Mouse (Mus musculus) heart, adult 8-10 months (tissue): ENCODE results near the gene C130032M10Rik. TPM values are rescaled to one million over a fixed set of nuclear protein-coding genes. Genes with fewer than 3 reads are reported as not detected.
"Not testable (repeated sequence)": the region's sequence is repeated elsewhere in the genome, so short reads cannot be mapped to it uniquely, and the experiment has no call there.

Experiments
- DNase-seq: peaks from one replicate; pipeline ENCODE4 v3.0.0; 2022; ENCODE audit warnings: low spot score
- total RNA-seq, 4 experiments: library from RNA; stranded (reverse); gene quantifications; 2 replicates each; pipeline ENCODE4 v1.2.4; 2022

C130032M10Rik gene
- total RNA-seq, 4 experiments from 2014 or later = not detected

- no peak for DNase-seq
Observed at GRCm38 (mm10) chr9:114518812-114519477, 3.4 kb downstream of the C130032M10Rik start.

DNA sequence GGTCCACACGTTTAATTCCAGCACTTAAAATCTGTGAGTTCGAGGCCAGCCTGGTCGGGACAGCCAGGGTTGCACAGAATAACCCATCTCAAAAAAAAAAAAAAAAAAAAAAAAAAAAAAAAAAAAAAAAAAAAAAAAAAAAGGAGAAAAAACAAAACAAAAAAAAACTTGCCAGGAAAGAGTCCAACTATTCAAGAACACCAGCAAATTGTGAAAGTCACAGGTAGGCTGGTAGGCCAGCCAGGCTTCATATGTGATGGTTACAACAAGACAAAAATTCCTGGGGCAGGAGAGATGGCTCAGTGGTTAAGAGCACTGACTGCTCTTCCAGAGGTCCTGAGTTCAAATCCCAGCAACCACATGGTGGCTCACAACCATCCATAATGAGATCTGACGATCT, 5.0 kb downstream of the C130032M10Rik start:
- DNase-seq = not testable (repeated sequence)

- no peak for DNase-seq
Observed at GRCm38 (mm10) chr9:114522041-114522440, 6.5 kb downstream of the C130032M10Rik start.

GRCm38 (mm10) chr9:114522501-114522900, 7.0 kb downstream of the C130032M10Rik start:
- no peak for DNase-seq

- no peak for DNase-seq
Observed at GRCm38 (mm10) chr9:114525073-114525633, 9.7 kb downstream of the C130032M10Rik start.

- no peak for DNase-seq
Observed at GRCm38 (mm10) chr9:114525891-114526290, 10.4 kb downstream of the C130032M10Rik start.

DNA sequence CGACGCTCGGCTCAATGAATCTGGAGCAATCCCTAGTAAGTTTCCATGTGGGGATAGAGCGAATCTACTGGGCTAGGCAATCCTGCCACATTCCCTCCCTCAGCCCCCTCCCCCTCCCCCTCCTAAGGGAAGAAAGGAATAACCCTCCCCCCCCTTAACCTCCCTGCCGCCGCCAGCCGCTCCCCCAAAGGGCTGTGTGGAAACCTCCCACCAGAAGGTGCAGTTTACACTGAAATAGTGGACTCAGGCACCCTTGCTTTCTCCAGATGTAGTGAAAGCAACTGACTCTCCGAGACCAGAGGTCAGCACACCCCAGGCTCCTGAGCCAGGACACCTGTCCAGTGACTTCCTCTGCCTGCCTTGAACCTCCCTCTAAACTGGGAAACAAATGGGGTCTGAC, 11.1 kb downstream of the C130032M10Rik start:
- no peak for DNase-seq

GRCm38 (mm10) chr9:114527085-114527484, 11.6 kb downstream of the C130032M10Rik start:
- peak; percentile 51 for DNase-seq

DNA sequence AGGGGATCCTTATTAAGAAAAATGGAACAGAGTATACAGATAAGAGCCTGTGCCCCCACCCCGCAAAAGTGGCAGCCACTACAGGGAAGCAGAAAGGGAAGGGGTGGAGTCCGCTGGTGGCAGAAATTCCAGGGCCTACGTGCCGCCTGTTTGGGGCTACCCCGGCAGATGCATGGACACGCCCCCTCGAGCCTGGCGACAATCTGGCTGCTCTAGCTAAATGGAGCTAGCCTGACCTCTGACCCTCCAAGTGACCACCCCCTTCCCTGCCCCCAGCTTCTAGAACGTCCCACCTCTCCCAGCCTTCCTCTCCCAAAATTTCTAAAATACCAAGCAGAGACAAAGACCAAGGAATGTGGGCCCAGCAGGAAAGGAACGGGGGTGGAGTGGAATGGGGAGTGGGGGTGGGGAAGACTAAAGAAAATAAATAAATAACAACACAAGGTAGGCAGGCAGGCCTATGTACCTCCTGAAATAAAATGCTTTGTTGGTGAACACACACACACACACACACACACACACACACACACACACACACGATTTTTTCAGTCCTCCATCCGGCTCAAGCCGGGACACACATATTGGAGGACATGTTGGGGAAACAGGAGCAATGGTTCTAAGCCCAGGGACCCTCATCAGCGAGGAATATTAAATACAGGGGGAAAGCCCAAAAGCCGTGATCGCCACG, 12.6 kb downstream of the C130032M10Rik start:
- DNase-seq = no peak

DNA sequence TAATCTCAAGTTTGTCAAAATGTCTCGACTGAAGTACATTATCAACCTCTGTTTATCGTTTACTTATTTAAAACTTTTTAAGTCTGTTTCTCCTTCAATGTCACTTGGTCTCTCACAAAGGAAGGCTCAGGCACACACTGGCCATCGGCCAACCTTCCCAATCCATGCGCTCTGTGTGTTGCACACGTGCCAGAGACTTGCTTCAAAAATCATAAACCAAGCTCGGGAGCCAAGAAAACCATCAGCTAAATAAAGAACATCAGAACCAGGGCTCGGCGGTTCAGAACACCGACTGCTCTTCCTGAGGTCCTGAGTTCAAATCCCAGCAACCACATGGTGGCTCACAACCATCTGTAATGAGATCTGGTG, 13.2 kb downstream of the C130032M10Rik start:
- no peak for DNase-seq

DNA sequence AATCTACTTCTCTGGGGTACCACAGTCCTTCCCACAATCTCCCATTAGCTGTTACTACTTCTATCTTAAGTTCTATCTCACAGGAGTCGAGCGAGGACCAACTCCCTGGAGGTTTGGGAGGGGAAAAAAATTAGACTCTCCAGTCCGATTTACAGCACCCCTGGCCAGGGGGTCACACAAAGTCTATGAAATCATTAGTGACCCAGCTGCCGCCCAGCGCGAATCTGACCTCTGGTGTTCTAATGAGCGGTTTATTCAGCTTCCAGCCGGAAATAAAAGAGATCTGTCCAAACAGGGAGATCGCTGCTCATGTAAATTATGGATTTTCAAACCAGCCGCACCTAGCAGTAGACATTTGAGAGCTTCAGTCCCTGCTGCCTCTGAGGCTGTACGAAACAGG, 15.8 kb downstream of the C130032M10Rik start:
- DNase-seq = no peak

GRCm38 (mm10) chr9:114533848-114534247, 18.4 kb downstream of the C130032M10Rik start:
- DNase-seq = no peak

DNA sequence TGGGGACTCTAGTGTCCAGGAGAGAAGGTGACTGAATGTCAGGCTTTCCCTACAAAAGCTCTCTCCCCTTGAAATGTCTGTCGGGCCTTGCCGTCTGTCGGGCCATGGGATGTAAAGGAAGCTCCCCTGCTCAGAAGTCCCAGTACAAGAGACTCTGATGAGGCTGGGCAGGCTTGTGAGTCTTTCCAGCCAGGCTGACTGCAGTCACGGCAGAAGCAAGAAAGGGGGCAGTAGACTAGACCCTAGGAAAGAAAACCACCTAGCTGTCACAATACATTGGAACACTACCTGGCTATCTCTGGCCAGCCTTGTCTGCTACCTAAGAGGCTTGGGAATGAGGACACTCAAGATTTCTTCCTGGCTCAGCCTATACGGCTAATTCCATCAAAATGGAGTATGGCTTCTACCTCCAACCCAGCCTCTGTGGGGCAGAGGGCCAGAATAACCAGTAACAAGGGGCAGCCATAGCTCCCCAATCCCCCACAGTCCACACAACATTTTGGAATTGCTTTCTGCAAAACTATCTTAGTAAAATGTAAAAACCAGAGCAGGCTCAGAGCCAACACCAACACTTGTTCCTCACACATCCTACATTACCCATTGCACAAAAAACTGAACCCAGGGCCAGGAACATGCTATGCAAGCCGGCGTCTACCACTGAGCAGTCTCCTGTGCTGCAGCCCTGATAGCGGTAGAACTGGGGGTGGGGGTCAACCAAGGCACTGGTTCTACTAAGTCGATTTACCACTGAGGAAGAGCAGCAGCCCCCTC, 19.4 kb downstream of the C130032M10Rik start:
- no peak for DNase-seq

- no peak for DNase-seq
Observed at GRCm38 (mm10) chr9:114536628-114537027, 21.1 kb downstream of the C130032M10Rik start.

- no peak for DNase-seq
Observed at GRCm38 (mm10) chr9:114538996-114539563, 23.6 kb downstream of the C130032M10Rik start.

DNA sequence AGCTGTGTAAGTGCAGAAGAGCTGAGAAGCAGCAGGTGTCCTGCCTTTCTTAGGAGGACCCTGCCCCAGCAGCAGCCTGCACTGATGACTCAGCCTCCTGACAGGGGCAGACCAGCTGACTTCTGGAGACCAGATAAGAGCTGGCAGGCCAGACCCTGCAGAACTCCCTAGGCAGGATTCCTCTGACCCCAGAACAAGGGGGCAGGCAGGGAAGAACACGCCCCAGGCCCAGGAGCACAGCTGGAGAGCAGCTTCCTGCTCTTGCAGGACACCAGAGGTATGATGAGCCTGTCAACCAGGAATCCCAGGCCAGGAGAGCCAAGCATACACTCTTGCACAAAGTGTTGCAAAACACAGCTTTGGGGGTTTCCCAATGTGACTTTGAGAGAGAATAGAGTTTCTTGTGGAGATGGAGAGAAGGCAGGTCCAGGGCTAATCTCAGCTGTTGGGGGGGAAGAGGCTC, 25.8 kb downstream of the C130032M10Rik start:
- DNase-seq = no peak

GRCm38 (mm10) chr9:114543882-114544753, 28.6 kb downstream of the C130032M10Rik start:
- DNase-seq = no peak

DNA sequence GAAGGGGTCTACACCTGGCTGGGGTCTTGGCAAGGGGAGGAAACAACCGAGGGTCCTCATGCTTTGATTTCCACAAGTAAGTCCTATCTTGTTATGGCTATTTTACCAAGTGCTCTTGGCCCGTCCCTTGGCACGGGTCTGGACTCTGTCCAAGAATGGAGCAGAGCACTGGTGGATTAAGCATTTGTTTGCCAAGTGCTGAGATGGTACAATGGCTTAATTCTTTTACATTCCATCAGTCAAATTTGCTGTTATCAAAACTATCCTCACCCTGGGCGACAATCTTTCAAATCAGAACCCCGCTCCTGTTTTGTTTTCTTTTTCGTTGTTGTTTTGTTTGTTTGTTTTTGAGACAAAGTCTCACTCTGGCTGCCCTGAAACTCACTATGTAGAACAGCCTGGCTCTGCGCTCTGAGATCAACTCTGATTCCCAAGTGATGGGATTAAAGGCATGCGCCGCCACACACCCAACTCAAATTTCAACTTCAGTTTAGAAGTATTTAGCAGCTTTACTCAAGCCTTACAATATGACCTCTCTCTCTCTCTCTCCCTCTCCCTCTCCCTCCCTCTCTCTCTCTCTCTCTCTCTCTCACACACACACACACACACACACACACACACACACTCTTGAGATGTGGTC, 29.4 kb downstream of the C130032M10Rik start:
- no peak for DNase-seq

DNA sequence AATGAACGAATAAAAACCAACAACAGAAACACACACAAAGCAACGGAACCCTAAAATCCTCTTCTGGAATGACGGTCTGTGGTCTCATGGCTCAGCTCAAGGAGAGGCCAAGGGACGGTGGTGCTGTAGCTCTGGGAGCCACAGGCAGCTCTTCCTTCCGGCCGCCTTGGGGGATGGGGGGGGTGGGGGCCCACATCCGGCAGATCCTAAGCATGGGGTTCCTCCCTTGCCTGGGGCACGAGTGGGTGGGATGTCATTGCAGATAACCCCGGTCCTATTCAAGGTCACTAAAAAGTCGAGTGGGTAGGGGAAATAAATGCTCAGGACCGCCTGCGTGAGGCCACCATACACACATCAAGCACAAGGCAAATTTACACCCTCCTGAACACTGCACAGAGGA, 31.3 kb downstream of the C130032M10Rik start:
- no peak for DNase-seq

GRCm38 (mm10) chr9:114547643-114548077, 32.2 kb downstream of the C130032M10Rik start:
- no peak for DNase-seq
